In genomic region chrX:129656906-129657305, GRCm38 (mm10) we compare ENCODE assay signal across 11 mouse cellular contexts.
A peak's percentile ranks its signal among the peaks of the same experiment; 100 is the strongest.
DNase-seq lines count a peak whose midpoint lies in the region; ATAC-seq and TF ChIP-seq lines count a peak whose summit lies in the region.
"Had no signal": no experiment of that assay in that cellular context is flagged by ENCODE, and none has a peak within 500 bp of the region (broad histone marks: within the 10 kb centered on the region; RNA-seq: fewer than 3 reads in every experiment).

No protein-coding gene starts in this region.

- no peak overlapping the region for H3K9ac ChIP-seq in heart, postnatal 0 days (replicated peaks; ENCODE audit: low read depth, low read length)
- H3K9ac ChIP-seq in heart, embryonic 12.5 days: no peak overlapping the region
- H3K9ac ChIP-seq: neural tube, embryonic 13.5 days had no signal

- no peaks in the 10 kb centered on the region for H3K27me3 ChIP-seq in heart, postnatal 0 days (ENCODE audit: control insufficient read depth, insufficient read depth, low read length)
- H3K27me3 ChIP-seq in heart, embryonic 12.5 days (replicated peaks): no peaks in the 10 kb centered on the region
- H3K27me3 ChIP-seq: neural tube, embryonic 13.5 days had no signal

- TF ChIP-seq CTCF in heart, postnatal 0 days (IDR thresholded peaks at IDR 0.05; ENCODE audit: low read depth): no peak

- no peaks in the 10 kb centered on the region for H3K9me3 ChIP-seq in heart, postnatal 0 days (replicated peaks; ENCODE audit: control insufficient read depth, low read length)
- H3K9me3 ChIP-seq in heart, embryonic 12.5 days (replicated peaks): 0 out of 2 replicates have a peak, but pooled peaks cover 4% of the 10 kb centered on the region
- H3K9me3 ChIP-seq: neural tube, embryonic 13.5 days had no signal

- no peak overlapping the region for H3K4me2 ChIP-seq in heart, postnatal 0 days (ENCODE audit: low read depth, low read length)
- no peak overlapping the region for H3K4me2 ChIP-seq in heart, embryonic 12.5 days
- H3K4me2 ChIP-seq: neural tube, embryonic 13.5 days had no signal

- ATAC-seq in heart, postnatal 0 days (ENCODE audit: insufficient read depth, low read depth): no peak
- no peak for ATAC-seq in heart, embryonic 12.5 days (ENCODE audit: insufficient number of reproducible peaks, low FRiP score)
- ATAC-seq: activated CD4-positive, CD25-positive, alpha-beta regulatory T cell, adult 4 months had no signal

- H3K4me3 ChIP-seq in heart, postnatal 0 days (ENCODE audit: low read depth, low read length): no peak overlapping the region
- H3K4me3 ChIP-seq in heart, embryonic 12.5 days: no peak overlapping the region
- H3K4me3 ChIP-seq: neural tube, embryonic 13.5 days had no signal

- DNase-seq in heart, postnatal 0 days (ENCODE audit: low spot score): peak; percentile 17
- peak; percentile 5 for DNase-seq in right cerebral cortex, adult 18-20 months
- no peak for DNase-seq in right cerebral cortex, postnatal 4 days
- peak; percentile 79 for DNase-seq in cerebellum, adult 9-10 months
- peak; percentile 16 for DNase-seq in lung, postnatal 36 days
- no peak for DNase-seq in gastrocnemius, adult 8-10 months (ENCODE audit: low spot score in 2 of 2)
- DNase-seq in liver: no peak
- DNase-seq: gastrocnemius, postnatal 25 days had no signal

- no peaks in the 10 kb centered on the region for H3K4me1 ChIP-seq in heart, postnatal 0 days (ENCODE audit: control insufficient read depth, insufficient read depth)
- no peaks in the 10 kb centered on the region for H3K4me1 ChIP-seq in heart, embryonic 12.5 days (replicated peaks)
- H3K4me1 ChIP-seq: neural tube, embryonic 13.5 days had no signal

- H3K36me3 ChIP-seq in heart, postnatal 0 days (replicated peaks; ENCODE audit: control insufficient read depth, insufficient read depth, low read length): no peaks in the 10 kb centered on the region
- H3K36me3 ChIP-seq in heart, embryonic 12.5 days: no peaks in the 10 kb centered on the region
- H3K36me3 ChIP-seq: neural tube, embryonic 13.5 days had no signal

- H3K27ac ChIP-seq in heart, postnatal 0 days (ENCODE audit: low read depth): no peak overlapping the region
- H3K27ac ChIP-seq in heart, embryonic 12.5 days (ENCODE audit: poor library complexity, severe bottlenecking): no peak overlapping the region
- H3K27ac ChIP-seq: neural tube, embryonic 13.5 days had no signal

- no peak for TF ChIP-seq EP300 in heart, postnatal 0 days (IDR thresholded peaks at IDR 0.05; ENCODE audit: low read depth)

Comparison
In these comparisons a context has a peak if more than half of its experiments do, and no peak if none do; other contexts are left out.
1. DNase-seq: peak in heart, postnatal 0 days (single experiment), right cerebral cortex, adult 18-20 months (single experiment), cerebellum, adult 9-10 months (single experiment) and lung, postnatal 36 days (single experiment); none in right cerebral cortex, postnatal 4 days (single experiment), gastrocnemius, adult 8-10 months (0 of 2) and liver (single experiment).